Mouse (Mus musculus): Measurements from ENCODE around the gene Gm49403. TPM values are rescaled to one million over a fixed set of nuclear protein-coding genes. Genes with fewer than 3 reads are reported as not detected.

Gm49403 gene
- total RNA-seq, 1 experiment: not detected

- in situ Hi-C loops (cut with MboI; ENCODE audit: low sequenced_read_pairs in 2 of 2, unreplicated experiment in 2 of 2): loop anchor here in 1 of 2 experiments (25.0 kb wide), 1 partner anchor 215 kb away; the partner anchor contains the start of gene Scgb1a1
- TF ChIP-seq CHD2 (IDR thresholded peaks at IDR 0.05; ENCODE audit: low read depth, low read length): no peak
- no peak for TF ChIP-seq ZNF384 (IDR thresholded peaks at IDR 0.05; ENCODE audit: low read depth, low read length)
- no peak for TF ChIP-seq HCFC1 (IDR thresholded peaks at IDR 0.05; ENCODE audit: borderline replicate concordance, insufficient read depth, low read length)
- no peak for TF ChIP-seq MAFK (IDR thresholded peaks at IDR 0.05; ENCODE audit: insufficient read depth, low read depth, low read length)
- no peak for TF ChIP-seq ZC3H11A (IDR thresholded peaks at IDR 0.05; ENCODE audit: borderline replicate concordance, low read depth, low read length)
These were observed 11.4 kb upstream of the Gm49403 start for GRCm38 (mm10) chr19:8872266-8872840.

GRCm38 (mm10) chr19:8875031-8875430, 8.7 kb upstream of the Gm49403 start:
- Histone ChIP-seq H3K9ac (ENCODE audit: insufficient read depth, low read depth, low read length, poor library complexity, severe bottlenecking) (no peak overlapping the region), H3K27ac (ENCODE audit: insufficient read depth, low read depth, low read length, poor library complexity, severe bottlenecking) (no peak overlapping the region), H3K4me3 (ENCODE audit: insufficient read depth in 1 of 2, low read depth in 1 of 2, low read length in 2 of 2, poor library complexity in 1 of 2, severe bottlenecking in 1 of 2) (no peak overlapping the region), H3K9me3 (ENCODE audit: control insufficient read depth, insufficient read depth, low read depth, low read length) (no peaks in the 10 kb centered on the region), H3K4me1 (ENCODE audit: control insufficient read depth in 2 of 2, insufficient read depth in 2 of 2, low read length in 2 of 2, poor library complexity in 1 of 2) (no peaks in the 10 kb centered on the region; a peak in 2 of 4 replicates), H3K36me3 (ENCODE audit: control insufficient read depth, insufficient read depth, low read length, poor library complexity, severe bottlenecking) (peaks cover 25% of the 10 kb centered on the region)
- no peak for DNase-seq (ENCODE audit: low read depth, low spot score)
- TF ChIP-seq CHD2 (IDR thresholded peaks at IDR 0.05; ENCODE audit: low read depth, low read length) (no peak), ZNF384 (IDR thresholded peaks at IDR 0.05; ENCODE audit: low read depth, low read length) (no peak), MAFK (IDR thresholded peaks at IDR 0.05; ENCODE audit: insufficient read depth, low read depth, low read length) (no peak), ZC3H11A (IDR thresholded peaks at IDR 0.05; ENCODE audit: borderline replicate concordance, low read depth, low read length) (no peak), HCFC1 (IDR thresholded peaks at IDR 0.05; ENCODE audit: borderline replicate concordance, insufficient read depth, low read length) (no peak)
- in situ Hi-C loops (cut with MboI; ENCODE audit: low sequenced_read_pairs in 2 of 2, unreplicated experiment in 2 of 2): no loop called here

More at GRCm38 (mm10) chr19:8872266-8872840, 11.4 kb upstream of the Gm49403 start:
- no peaks in the 10 kb centered on the region for H3K9me3 ChIP-seq (ENCODE audit: control insufficient read depth, insufficient read depth, low read depth, low read length)
- peak overlapping the region; percentile 76 for H3K27ac ChIP-seq (ENCODE audit: insufficient read depth, low read depth, low read length, poor library complexity, severe bottlenecking)
- DNase-seq (ENCODE audit: low read depth, low spot score): no peak
- H3K4me1 ChIP-seq (ENCODE audit: control insufficient read depth in 2 of 2, insufficient read depth in 2 of 2, low read length in 2 of 2, poor library complexity in 1 of 2): no peaks in the 10 kb centered on the region; a peak in 2 of 4 replicates
- H3K36me3 ChIP-seq (ENCODE audit: control insufficient read depth, insufficient read depth, low read length, poor library complexity, severe bottlenecking): peaks cover 25% of the 10 kb centered on the region
- H3K4me3 ChIP-seq (ENCODE audit: insufficient read depth in 1 of 2, low read depth in 1 of 2, low read length in 2 of 2, poor library complexity in 1 of 2, severe bottlenecking in 1 of 2): peak overlapping the region; percentile 91 to 95
- H3K9ac ChIP-seq (ENCODE audit: insufficient read depth, low read depth, low read length, poor library complexity, severe bottlenecking): peak overlapping the region; percentile 98

- 0 out of 4 replicates have a peak, but pooled peaks cover 0 to 3% of the 10 kb centered on the region in 2 experiments for H3K4me1 ChIP-seq (ENCODE audit: control insufficient read depth in 2 of 2, insufficient read depth in 2 of 2, low read length in 2 of 2, poor library complexity in 1 of 2)
- H3K36me3 ChIP-seq (ENCODE audit: control insufficient read depth, insufficient read depth, low read length, poor library complexity, severe bottlenecking): peaks cover 2% of the 10 kb centered on the region; the same call in 1 of the 2 replicates
- H3K9me3 ChIP-seq (ENCODE audit: control insufficient read depth, insufficient read depth, low read depth, low read length): no peaks in the 10 kb centered on the region
- no peak for DNase-seq (ENCODE audit: low read depth, low spot score)
- peak within 1 kb of the TSS; percentile 85 for H3K9ac ChIP-seq (ENCODE audit: insufficient read depth, low read depth, low read length, poor library complexity, severe bottlenecking)
- in situ Hi-C loops (cut with MboI; ENCODE audit: low sequenced_read_pairs in 2 of 2, unreplicated experiment in 2 of 2): no loop called here
- peak within 1 kb of the TSS; percentile 82 to 96 for H3K4me3 ChIP-seq (ENCODE audit: insufficient read depth in 1 of 2, low read depth in 1 of 2, low read length in 2 of 2, poor library complexity in 1 of 2, severe bottlenecking in 1 of 2)
- peak within 1 kb of the TSS; percentile 2 for H3K27ac ChIP-seq (ENCODE audit: insufficient read depth, low read depth, low read length, poor library complexity, severe bottlenecking)
- TF ChIP-seq ZNF384 (IDR thresholded peaks at IDR 0.05; ENCODE audit: low read depth, low read length) (peak; percentile 93), HCFC1 (IDR thresholded peaks at IDR 0.05; ENCODE audit: borderline replicate concordance, insufficient read depth, low read length) (0 out of 2 replicates have a peak, but pooled peaks have one; percentile 41), CHD2 (IDR thresholded peaks at IDR 0.05; ENCODE audit: low read depth, low read length) (no peak), ZC3H11A (IDR thresholded peaks at IDR 0.05; ENCODE audit: borderline replicate concordance, low read depth, low read length) (no peak)
These were observed 3.3 kb upstream of the Gm49403 start, which contains the start of gene Uqcc3 for GRCm38 (mm10) chr19:8880311-8881033. Uqcc3 (minus strand) TSS chr19:8880923.

GRCm38 (mm10) chr19:8881034-8881392, 2.7 kb upstream of the Gm49403 start:
- H3K27ac ChIP-seq (ENCODE audit: insufficient read depth, low read depth, low read length, poor library complexity, severe bottlenecking): no peak overlapping the region; the same call in 1 of the 2 replicates
- TF ChIP-seq HCFC1 (IDR thresholded peaks at IDR 0.05; ENCODE audit: borderline replicate concordance, insufficient read depth, low read length): no peak
- TF ChIP-seq MAFK (IDR thresholded peaks at IDR 0.05; ENCODE audit: insufficient read depth, low read depth, low read length): no peak
- TF ChIP-seq ZNF384 (IDR thresholded peaks at IDR 0.05; ENCODE audit: low read depth, low read length): no peak
- TF ChIP-seq ZC3H11A (IDR thresholded peaks at IDR 0.05; ENCODE audit: borderline replicate concordance, low read depth, low read length): no peak
- no peak for TF ChIP-seq CHD2 (IDR thresholded peaks at IDR 0.05; ENCODE audit: low read depth, low read length)

More at GRCm38 (mm10) chr19:8881034-8881392, 2.7 kb upstream of the Gm49403 start:
- Histone ChIP-seq H3K4me3 (ENCODE audit: insufficient read depth in 1 of 2, low read depth in 1 of 2, low read length in 2 of 2, poor library complexity in 1 of 2, severe bottlenecking in 1 of 2) (peak overlapping the region; percentile 82 to 96; a peak in 3 of 4 replicates), H3K36me3 (ENCODE audit: control insufficient read depth, insufficient read depth, low read length, poor library complexity, severe bottlenecking) (no peaks in the 10 kb centered on the region; the same call in 1 of the 2 replicates), H3K4me1 (ENCODE audit: control insufficient read depth in 2 of 2, insufficient read depth in 2 of 2, low read length in 2 of 2, poor library complexity in 1 of 2) (0 out of 4 replicates have a peak, but pooled peaks cover 0 to 3% of the 10 kb centered on the region in 2 experiments), H3K9ac (ENCODE audit: insufficient read depth, low read depth, low read length, poor library complexity, severe bottlenecking) (peak overlapping the region; percentile 69; the same call in 1 of the 2 replicates), H3K9me3 (ENCODE audit: control insufficient read depth, insufficient read depth, low read depth, low read length) (no peaks in the 10 kb centered on the region)
- in situ Hi-C loops (cut with MboI; ENCODE audit: low sequenced_read_pairs in 2 of 2, unreplicated experiment in 2 of 2): no loop called here
- DNase-seq (ENCODE audit: low read depth, low spot score): no peak

Data from ES-E14 (cell line).